Mouse (Mus musculus): ENCODE data around the gene Baiap3.
A peak's percentile ranks its signal among the peaks of the same experiment; 100 is the strongest.
"Not testable (repeated sequence)": the region's sequence is repeated elsewhere in the genome, so short reads cannot be mapped to it uniquely, and the experiment has no call there.

The Baiap3 gene

GRCm38 (mm10) chr17:25244239-25244638 is 11.9 kb downstream of the Baiap3 start:
- no peak for DNase-seq

DNA sequence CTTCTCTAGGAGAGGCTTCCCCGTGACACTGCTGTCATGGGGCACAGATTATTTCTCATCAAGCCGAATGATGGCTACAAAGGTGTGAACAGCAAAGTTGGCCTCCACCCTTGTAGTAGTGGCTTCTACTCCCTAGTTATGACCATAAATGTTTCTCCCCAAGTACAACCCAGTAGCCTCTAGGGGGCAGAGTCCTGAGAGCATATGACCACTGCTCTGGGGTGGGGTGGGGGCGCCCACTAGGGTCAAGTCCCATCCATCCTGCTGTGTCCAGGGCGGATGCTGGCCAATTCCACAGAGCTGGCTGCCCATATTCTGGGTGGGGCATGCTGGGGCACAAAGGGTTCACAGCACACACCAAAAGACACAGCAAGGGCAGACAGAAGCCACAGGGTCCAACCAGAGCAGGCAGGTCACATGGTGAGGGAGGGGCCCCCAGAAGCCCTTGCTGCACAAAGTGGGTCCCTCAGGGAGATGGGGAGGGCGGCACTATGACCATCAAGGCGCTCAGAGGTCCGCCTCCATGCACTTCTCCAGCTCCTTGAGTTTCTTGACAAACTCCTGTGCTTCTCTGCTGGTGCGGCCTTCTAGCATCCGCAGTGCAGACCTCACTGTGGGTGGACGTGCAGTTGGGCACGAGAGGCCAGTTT is 12.9 kb downstream of the Baiap3 start:
- no peak for DNase-seq

DNA sequence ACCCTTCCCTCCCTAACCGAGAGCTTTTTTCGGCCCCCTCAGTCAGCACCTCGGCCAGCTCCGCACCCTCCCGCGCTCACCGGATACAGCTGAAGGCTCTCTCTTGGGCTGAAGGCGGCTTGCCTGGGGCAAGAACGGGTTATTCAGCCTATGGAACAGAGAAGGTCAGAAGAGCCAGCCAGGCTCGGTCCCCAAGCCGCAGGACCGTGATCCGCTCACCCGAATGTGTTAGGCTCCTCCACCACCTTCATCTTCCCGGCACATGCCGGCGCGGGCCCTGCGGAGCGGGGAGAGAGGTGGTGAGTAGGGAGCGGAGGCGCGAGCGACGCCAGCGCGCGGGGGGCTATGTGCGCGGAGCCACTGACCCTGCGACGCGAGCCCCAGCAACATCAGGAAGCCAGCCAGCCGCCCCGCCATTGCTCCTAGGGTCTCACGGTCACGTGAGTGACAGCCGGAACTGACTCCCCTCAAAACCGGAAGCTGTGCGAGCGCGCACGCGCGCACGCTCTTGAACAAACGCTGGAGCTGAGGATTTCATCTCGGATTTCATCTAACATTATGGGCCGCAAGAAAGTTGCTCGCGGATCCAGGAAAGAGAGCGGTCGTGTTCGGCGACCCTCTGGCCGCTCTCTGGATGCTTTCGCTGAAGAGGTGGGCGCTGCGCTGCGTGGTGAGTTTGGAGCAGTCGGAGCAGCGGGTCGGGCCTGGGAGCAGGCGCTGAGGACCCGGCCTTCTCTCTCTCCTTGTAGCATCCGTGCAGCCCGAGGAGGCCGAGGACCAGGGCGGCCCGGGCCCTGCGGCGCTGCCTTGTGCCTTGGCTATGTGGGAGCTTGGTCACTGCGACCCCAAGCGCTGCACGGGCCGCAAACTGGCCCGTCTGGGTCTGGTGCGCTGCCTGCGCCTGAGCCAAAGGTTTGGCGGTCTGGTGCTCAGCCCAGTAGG is 16.2 kb downstream of the Baiap3 start, which contains the start of the genes Gnptg and Tsr3:
Gene Gnptg, minus strand, starts transcription at position 430 of the 942 bp plus-strand sequence.
Gene Tsr3, plus strand, starts transcription at position 476 of the 942 bp plus-strand sequence.
- DNase-seq = peak; percentile 69 to 79

DNA sequence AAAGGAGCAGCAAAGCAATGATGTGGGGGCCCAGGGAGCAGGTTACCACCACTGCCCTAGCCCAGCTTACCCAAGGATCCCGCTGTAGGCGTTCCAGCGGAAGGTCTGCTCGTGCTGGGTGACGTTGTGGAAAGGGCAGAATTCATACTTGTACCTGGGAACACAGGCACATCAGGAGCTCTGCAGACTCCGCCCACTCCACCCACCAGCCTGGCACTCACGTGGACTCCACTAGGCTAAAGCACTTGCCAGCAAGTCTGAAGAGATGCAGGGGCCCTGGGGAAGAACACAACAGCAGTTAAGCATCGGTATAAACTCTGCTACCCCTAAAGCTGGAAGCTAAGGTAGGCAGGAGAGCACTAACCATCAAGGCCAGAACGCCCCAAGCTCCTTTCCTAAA is 20.5 kb downstream of the Baiap3 start:
- DNase-seq = no peak

- DNase-seq = not testable (repeated sequence)
Measured at GRCm38 (mm10) chr17:25231621-25232020, 24.5 kb downstream of the Baiap3 start.

- DNase-seq = no peak
Measured at GRCm38 (mm10) chr17:25230700-25231099, 25.5 kb downstream of the Baiap3 start.

DNA sequence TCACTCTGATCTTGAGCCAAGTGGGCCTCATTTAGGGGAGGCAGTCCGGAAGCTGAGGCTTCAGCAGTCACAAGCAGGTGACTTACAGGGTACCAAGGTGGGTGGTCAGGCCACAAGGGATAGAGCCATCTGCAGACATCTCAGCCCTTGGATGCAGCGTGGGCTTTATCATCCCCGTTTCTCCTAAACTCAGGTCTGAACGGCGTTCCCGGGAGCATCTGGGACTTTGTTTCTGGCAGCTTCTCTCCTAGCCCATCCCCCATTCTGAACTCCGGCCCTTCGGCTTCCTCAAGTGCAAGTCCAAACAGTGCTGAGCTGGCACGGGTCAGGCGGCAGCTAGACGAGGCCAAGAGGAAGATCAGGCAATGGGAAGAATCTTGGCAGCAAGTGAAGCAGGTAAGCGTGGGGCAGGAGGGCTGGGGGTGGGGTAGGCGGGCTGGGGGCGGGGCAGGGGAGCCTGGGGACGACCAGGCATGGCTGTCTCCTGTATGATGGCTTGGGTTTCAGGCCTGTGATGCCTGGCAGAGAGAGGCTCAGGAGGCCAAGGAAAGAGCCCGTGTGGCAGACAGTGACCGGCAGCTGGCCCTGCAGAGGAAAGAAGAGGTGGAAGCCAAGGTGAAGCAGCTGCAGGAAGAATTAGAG is 26.0 kb downstream of the Baiap3 start:
- not testable (repeated sequence) for DNase-seq

DNA sequence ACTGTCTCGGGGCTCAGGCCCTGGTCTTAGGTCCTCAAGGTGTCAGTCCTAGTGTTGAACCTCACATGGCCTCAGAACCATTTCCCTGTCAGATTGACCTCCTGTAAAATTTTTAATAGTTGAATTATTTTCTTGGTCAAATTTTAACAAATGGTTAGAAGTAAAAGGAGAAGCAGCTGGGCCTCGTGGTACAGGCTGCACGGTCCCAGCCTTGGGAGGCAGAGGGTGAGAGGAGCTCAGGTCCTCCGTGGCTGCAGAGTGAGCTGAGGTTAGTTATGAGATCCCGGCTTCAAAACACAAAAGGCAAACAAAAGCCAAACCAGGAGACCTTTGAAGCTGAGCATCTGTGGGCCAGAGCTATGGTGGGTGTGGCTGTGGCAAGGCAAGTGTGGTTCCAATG is 28.2 kb downstream of the Baiap3 start:
- no peak for DNase-seq

- DNase-seq = no peak
Measured at GRCm38 (mm10) chr17:25225659-25226058, 30.5 kb downstream of the Baiap3 start.

GRCm38 (mm10) chr17:25224586-25225222 is 31.5 kb downstream of the Baiap3 start:
- DNase-seq = no peak

DNA sequence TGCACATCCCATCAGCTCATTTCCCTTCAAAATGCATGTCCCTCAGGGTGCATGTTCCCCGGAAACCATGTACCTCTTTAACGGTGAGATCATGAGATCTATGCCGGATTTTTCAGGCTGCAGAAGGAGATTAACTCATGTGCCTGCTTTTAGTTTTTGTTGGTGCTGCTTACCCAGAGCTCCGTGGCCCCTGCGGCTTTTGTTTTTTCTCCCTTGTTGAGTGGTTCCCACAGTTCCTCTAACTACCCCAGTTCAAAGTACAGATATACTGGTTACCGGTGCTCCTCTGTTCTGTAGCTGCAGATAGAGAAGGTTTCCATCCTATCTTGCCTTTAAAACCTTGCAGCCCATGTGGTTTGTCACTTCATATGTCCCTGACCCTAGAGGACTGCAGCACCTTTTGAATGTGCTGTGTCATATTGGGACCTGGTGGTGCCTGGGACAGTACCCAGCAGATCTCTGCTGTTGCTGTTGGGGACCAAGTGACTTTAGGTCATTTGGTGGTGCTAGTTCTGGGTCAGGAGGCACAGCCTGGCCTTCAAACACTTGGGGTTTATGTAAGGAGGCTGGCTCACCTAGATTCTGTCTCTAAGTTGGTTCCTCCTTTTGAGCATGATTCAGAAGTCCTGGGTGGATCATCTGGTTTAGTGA is 33.1 kb downstream of the Baiap3 start:
- no peak for DNase-seq

DNA sequence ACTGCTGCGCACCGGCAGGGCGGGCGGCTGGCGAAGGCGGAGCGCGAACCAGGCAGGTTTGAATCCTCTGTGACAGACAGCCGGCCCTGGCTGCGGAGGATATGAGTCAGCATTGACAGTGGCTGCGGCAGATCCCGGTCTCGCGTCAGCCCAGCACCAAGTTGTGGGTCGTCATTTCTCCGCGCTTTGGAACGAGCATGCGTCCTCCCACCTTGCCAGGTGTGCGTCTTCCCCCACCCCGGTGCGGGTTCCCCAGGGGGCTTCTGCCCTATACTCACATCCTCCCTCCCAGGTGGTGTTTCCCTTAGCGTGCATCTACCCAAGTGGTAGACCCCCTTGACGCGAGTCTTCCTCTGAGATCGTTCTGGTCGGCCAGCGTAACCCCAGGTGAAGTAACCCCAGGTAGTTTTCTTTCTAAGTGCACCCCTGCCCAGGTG is 33.6 kb downstream of the Baiap3 start:
- peak in 1 of 2 experiments; percentile 27 for DNase-seq

DNA sequence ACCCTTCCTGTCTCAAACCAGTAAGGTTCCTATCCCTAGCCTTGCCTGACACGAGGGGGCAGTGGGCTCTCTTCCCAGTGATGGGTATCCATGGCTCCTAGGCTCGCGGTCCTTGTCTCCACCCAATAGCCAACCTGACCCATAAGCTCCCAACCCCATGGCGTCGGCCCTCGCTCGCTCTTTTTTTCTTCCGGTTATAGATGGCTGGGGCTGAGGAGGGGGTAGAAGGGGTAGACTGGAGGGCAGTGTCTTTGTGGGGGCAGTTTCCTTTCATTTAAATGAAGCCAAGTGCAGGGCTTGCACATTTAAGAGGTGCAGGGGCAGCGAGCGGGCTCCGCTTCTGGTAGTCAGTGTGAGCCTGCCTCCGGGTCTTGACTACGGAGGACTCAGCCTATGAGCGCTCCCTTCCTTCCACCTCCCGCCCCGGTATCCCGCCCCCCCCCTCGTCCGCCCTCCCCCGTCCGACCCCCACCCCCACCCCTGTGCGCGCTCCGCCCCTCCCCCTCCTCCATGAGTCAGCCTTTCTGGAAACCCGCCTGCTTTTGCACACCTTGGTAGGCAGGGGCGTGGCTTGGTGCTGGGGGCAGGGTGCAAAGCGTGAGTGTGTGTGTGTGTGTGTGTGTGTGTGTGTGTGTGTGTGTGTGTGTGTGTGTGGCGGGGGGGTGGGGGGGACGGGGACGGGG is 34.2 kb downstream of the Baiap3 start:
- DNase-seq = peak; percentile 42 to 51

DNA sequence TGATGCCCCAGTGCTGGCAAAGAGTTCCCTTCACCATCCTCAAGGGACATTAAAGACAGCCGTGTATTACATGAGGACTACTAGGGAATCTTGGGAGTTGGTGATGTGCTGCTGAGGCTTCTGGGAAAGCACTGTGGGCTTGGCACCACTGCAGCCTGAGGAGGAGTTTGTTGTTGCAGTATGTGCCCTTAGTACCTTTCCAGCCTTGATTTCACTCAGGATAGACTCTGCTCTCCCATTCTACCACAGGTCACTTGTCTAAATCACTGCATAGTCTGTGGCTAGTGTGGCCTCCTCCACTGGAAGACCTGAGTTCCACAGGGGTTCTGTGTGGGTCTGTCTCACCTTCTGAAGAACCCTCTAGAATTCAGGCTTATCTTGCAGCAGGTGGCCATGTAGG is 35.4 kb downstream of the Baiap3 start:
- DNase-seq = no peak

DNA sequence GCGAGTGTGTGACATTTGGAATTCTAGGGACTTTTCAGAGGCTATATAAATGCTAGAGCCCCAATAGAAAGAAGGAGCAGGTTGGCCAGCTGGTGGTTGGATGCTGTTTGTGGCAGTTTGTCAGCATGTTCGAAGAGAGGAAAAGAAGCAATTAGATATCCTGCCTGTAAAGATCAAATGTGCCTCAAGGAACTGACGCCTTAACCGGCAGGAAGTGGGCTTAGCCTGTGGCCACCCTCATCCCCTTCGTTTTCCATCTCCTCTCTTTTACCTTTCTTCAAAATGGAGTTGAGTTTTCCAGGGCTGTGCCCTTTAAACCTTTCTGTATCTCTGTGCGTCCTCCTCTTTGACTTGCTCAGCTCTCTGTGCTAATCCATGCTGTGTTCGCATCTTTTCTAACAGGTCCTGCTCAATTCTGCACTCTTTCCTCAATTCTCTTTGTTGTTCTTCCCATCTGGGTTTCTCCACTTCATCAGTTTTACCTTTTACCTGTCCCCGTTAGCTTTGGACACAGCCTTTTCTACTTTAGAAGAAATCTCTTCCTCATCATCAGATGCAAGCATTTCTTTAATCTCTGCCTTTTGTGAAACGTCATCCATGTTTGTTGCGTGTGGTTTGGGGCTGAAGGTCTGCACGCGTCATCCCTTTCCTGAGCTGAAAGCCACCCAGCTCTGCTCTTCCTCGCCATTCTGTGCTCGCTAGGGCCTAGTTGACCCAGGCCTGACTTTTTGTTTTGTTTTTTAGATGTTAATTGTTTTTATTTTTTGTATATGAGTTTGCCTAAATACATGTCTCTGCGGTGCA is 36.5 kb downstream of the Baiap3 start:
- no peak for DNase-seq

DNA sequence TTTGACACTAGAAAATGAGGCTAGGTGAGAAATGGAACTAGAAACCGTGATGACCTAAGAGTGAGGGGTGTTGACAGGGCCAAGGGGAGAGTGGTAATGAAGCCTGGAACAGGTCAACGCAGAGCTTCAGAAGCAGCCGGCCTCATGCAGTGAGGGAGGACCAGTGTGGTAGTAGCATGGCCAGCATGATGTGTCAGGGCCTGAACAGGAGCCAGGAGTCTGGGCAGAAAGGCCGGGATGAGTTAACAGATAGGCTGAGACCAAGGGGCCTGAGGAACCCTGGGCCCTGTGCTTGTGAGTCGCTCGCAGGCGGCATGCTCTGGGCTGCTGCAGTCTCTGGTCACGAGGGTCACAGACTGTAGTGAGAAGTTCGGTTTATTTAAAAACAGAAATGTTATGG is 37.2 kb downstream of the Baiap3 start:
- no peak for DNase-seq

GRCm38 (mm10) chr17:25215431-25215830 is 40.7 kb downstream of the Baiap3 start:
- no peak for DNase-seq

GRCm38 (mm10) chr17:25211705-25212104 is 44.5 kb downstream of the Baiap3 start:
- no peak for DNase-seq

DNA sequence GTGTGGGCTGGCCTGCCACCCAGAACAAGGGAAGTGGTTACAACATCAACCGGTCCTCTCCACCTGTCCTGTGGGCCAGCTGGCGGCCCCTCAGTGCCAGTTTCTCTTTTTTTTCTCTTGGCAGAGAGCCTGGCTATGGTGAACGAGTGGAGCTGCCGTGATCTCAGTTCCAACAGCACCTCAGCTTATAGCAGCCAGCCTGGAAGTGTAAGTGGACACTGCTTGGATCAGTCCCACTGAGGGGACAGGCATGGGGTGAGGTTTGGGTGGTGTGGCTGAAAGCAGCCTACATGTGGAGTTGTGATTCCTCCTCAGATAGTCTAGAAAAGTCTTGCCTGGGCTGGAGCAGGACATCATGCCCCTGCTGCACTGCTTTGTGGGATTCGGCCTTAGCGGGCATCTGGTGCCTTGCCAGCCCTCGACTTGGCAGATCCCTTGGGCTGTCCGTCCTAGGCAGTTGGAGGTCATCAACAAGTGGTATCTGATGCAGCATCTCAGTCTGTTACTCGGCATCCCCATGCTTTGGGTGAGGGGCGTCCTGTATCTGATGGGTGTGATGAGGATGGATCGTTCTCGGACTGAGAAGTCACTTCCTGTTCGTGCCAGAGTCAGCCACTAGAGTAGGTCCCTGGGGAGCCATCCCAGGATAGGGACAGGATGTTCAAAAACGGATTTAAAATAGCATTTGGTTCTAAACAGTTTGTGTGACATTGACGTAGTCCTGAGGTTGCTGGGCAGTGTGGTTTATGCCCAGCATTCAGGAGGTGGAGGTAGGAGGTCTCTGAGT is 45.3 kb downstream of the Baiap3 start:
- DNase-seq = no peak

DNA sequence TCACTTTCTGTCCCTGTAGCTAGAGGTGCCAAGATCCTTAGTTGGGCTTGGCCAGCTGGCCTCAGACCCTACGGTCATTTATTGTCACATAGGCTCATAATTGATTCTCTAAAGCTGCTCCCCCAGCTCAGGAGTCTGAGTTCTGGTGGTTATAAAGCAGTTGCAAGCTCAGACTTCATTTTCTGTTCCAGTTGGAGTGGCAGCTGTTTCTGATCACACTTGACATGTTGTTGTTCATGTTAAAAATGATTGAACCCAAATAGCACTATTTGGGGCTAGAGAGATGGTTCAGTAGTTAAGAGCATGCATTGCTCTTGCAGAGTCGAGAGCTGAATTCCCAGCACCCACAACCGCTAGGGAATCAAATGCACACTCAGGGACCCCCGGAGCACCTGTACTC is 46.2 kb downstream of the Baiap3 start:
- no peak for DNase-seq
